Mouse (Mus musculus) myocyte (in vitro differentiated cells): ENCODE results near the gene Gm1673.

Experiments used
- MAX ChIP-seq: IDR thresholded peaks from one replicate; pipeline ENCODE4 v1.6.1; 2011; ENCODE audit warnings: low read depth, mild to moderate bottlenecking, control low read depth
- POLR2A ChIP-seq: IDR thresholded peaks from one replicate; pipeline ENCODE4 v1.6.1; 2011; ENCODE audit warnings: low read depth, mild to moderate bottlenecking, control low read depth, moderate library complexity; ENCODE audit not compliant: insufficient read length
- TCF12 ChIP-seq: IDR thresholded peaks from one replicate; pipeline ENCODE4 v1.6.1; 2011; ENCODE audit warnings: mild to moderate bottlenecking, control low read depth; ENCODE audit not compliant: poor library complexity, insufficient read depth, severe bottlenecking
- USF1 ChIP-seq: IDR thresholded peaks from one replicate; pipeline ENCODE4 v1.6.1; 2011; ENCODE audit warnings: low read depth, mild to moderate bottlenecking, control low read depth, moderate library complexity

DNA sequence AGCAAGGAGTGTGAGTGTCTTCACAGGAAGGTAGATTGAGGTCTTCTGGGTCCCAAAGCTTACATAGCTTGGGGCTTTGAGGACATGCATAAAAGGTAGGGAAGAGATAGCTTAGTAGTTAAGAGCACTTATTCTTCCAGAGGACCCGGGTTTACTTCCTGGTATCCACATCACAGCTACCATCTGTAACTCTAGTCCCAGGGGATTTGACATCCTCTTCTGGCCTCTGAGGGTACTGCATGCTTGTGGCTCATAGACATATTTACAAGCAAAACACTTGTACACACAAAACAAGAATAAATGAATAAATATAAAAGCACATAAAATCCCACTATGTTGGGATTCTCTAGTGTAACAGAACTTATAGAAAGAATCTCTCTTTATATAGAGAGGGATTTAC lies 31.4 kb downstream of the Gm1673 start:
- TF ChIP-seq MAX (no peak), POLR2A (no peak), USF1 (no peak), TCF12 (no peak)
